Mouse (Mus musculus): Measurements from ENCODE around the gene Wrap73.

The Wrap73 gene

GRCm38 (mm10) chr4:154142211-154143040 is at the start of gene Wrap73:
Gene Wrap73, plus strand, starts transcription at chr4:154142372.
- in situ Hi-C loops (cut with MboI, MseI): loop anchor here (5.0 kb wide), 1 partner anchor 1985 kb away; the partner anchor contains the start of gene Hes2

- in situ Hi-C loops (cut with MboI, MseI): no loop called here
Observed at GRCm38 (mm10) chr4:154093210-154093609, 49.0 kb upstream of the Wrap73 start.

- in situ Hi-C loops (cut with MboI, MseI): no loop called here
Observed at GRCm38 (mm10) chr4:154096111-154096510, 46.1 kb upstream of the Wrap73 start.

- in situ Hi-C loops (cut with MboI, MseI): no loop called here
Observed at GRCm38 (mm10) chr4:154099361-154099760, 42.8 kb upstream of the Wrap73 start.

- in situ Hi-C loops (cut with MboI, MseI): no loop called here
Observed at GRCm38 (mm10) chr4:154103386-154103785, 38.8 kb upstream of the Wrap73 start.

GRCm38 (mm10) chr4:154103912-154104311 is 38.3 kb upstream of the Wrap73 start:
- in situ Hi-C loops (cut with MboI, MseI): no loop called here

GRCm38 (mm10) chr4:154105381-154106001 is 36.7 kb upstream of the Wrap73 start:
- in situ Hi-C loops (cut with MboI, MseI): no loop called here

GRCm38 (mm10) chr4:154106497-154107061 is 35.6 kb upstream of the Wrap73 start:
- in situ Hi-C loops (cut with MboI, MseI): no loop called here

GRCm38 (mm10) chr4:154109216-154109849 is 32.8 kb upstream of the Wrap73 start:
- in situ Hi-C loops (cut with MboI, MseI): no loop called here

- in situ Hi-C loops (cut with MboI, MseI): no loop called here
Observed at GRCm38 (mm10) chr4:154109850-154110243, 32.3 kb upstream of the Wrap73 start.

- in situ Hi-C loops (cut with MboI, MseI): no loop called here
Observed at GRCm38 (mm10) chr4:154116421-154116820, 25.8 kb upstream of the Wrap73 start.

GRCm38 (mm10) chr4:154118782-154119181 is 23.4 kb upstream of the Wrap73 start:
- in situ Hi-C loops (cut with MboI, MseI): no loop called here

- in situ Hi-C loops (cut with MboI, MseI): no loop called here
Observed at GRCm38 (mm10) chr4:154119208-154119607, 23.0 kb upstream of the Wrap73 start.

- in situ Hi-C loops (cut with MboI, MseI): no loop called here
Observed at GRCm38 (mm10) chr4:154121800-154122199, 20.4 kb upstream of the Wrap73 start.

- in situ Hi-C loops (cut with MboI, MseI): no loop called here
Observed at GRCm38 (mm10) chr4:154122374-154122773, 19.8 kb upstream of the Wrap73 start.

- in situ Hi-C loops (cut with MboI, MseI): no loop called here
Observed at GRCm38 (mm10) chr4:154123553-154123952, 18.6 kb upstream of the Wrap73 start.

GRCm38 (mm10) chr4:154125202-154125601 is 17.0 kb upstream of the Wrap73 start:
- in situ Hi-C loops (cut with MboI, MseI): no loop called here

GRCm38 (mm10) chr4:154127273-154127672 is 14.9 kb upstream of the Wrap73 start:
- in situ Hi-C loops (cut with MboI, MseI): no loop called here

GRCm38 (mm10) chr4:154129950-154130349 is 12.2 kb upstream of the Wrap73 start:
- in situ Hi-C loops (cut with MboI, MseI): no loop called here

GRCm38 (mm10) chr4:154131894-154132293 is 10.3 kb upstream of the Wrap73 start:
- in situ Hi-C loops (cut with MboI, MseI): no loop called here

- in situ Hi-C loops (cut with MboI, MseI): no loop called here
Observed at GRCm38 (mm10) chr4:154134803-154135202, 7.4 kb upstream of the Wrap73 start.

- in situ Hi-C loops (cut with MboI, MseI): no loop called here
Observed at GRCm38 (mm10) chr4:154137139-154137538, 5.0 kb upstream of the Wrap73 start.

Data from T-helper 2 cell (primary cell).